Mouse (Mus musculus) kidney, embryonic 14.5 days (tissue): ENCODE data around the gene Cd47. TPM values are rescaled to one million over a fixed set of nuclear protein-coding genes. Genes with fewer than 3 reads are reported as not detected.

Experiments used
- ATAC-seq: fragments of 200-750 bp; cut with Nextera tagmentation; 2 replicates; pipeline ENCODE4 v1.8.0; 2017; ENCODE audit warnings: moderate number of reproducible peaks, mild to moderate bottlenecking, moderate TSS enrichment, moderate library complexity; ENCODE audit not compliant: low FRiP score, low TSS enrichment
- H3K27ac ChIP-seq: fragments of 300-500 bp; sonication (generic); 2 replicates; pipeline ENCODE4 v1.5.1; 2014; ENCODE audit warnings: low read depth, mild to moderate bottlenecking, low read length, moderate library complexity, mixed read lengths
- H3K27me3 ChIP-seq: fragments of 300-500 bp; sonication (generic); 2 replicates; pipeline ENCODE4 v1.6.1; 2014; ENCODE audit warnings: mild to moderate bottlenecking, low read length; ENCODE audit not compliant: control insufficient read depth, insufficient read depth
- H3K36me3 ChIP-seq: fragments of 300-500 bp; sonication (generic); 2 replicates; pipeline ENCODE4 v1.6.1; 2014; ENCODE audit warnings: low read length, mixed read lengths; ENCODE audit not compliant: control insufficient read depth, insufficient read depth
- H3K4me1 ChIP-seq: fragments of 300-500 bp; sonication (generic); 2 replicates; pipeline ENCODE4 v1.6.1; 2014; ENCODE audit warnings: low read length, mixed read lengths; ENCODE audit not compliant: control insufficient read depth, insufficient read depth
- H3K4me2 ChIP-seq: fragments of 300-500 bp; sonication (generic); replicated peaks from 2 replicates; pipeline ENCODE4 v1.6.1; 2014; ENCODE audit warnings: low read depth, mild to moderate bottlenecking, low read length
- H3K4me3 ChIP-seq: fragments of 300-500 bp; sonication (generic); 2 replicates; pipeline ENCODE4 v1.5.1; 2014; ENCODE audit warnings: mild to moderate bottlenecking, low read length
- H3K9ac ChIP-seq: fragments of 300-500 bp; sonication (generic); 2 replicates; pipeline ENCODE4 v1.6.1; 2014; ENCODE audit warnings: low read depth, mild to moderate bottlenecking, low read length, moderate library complexity
- H3K9me3 ChIP-seq: fragments of 300-500 bp; sonication (generic); 2 replicates; pipeline ENCODE4 v1.6.1; 2016; ENCODE audit warnings: low read length; ENCODE audit not compliant: control insufficient read depth
- WGBS: fragments of 180-500 bp; shearing (Covaris S2); extraction: QIAGEN DNeasy Blood & Tissue Kit; methylation state at CpG from one replicate; pipeline ENCODE4 v1.1.7; 2014; 5-methylcytosine and 5-hydroxymethylcytosine counted together
- polyA plus RNA-seq: library from polyadenylated mRNA; unstranded; fragments of >200 nt; fragmentation: Nextera tagmentation; extraction: Ambion mirVana; gene quantifications from 2 replicates; pipeline ENCODE4 v1.2.1, GENCODE M21; 2014

Gene Cd47
- polyA plus RNA-seq, 1 experiment from 2014 or later = 82.9 TPM

GRCm38 (mm10) chr16:49904248-49904930, 104.1 kb downstream of the Cd47 start:
- no peak overlapping the region for H3K9ac ChIP-seq
- no peak overlapping the region for H3K4me2 ChIP-seq
- H3K27ac ChIP-seq = no peak overlapping the region
- H3K4me1 ChIP-seq = 0 out of 2 replicates have a peak, but pooled peaks cover 6% of the 10 kb centered on the region
- H3K4me3 ChIP-seq = no peak overlapping the region
- ATAC-seq = no peak
- no peaks in the 10 kb centered on the region for H3K27me3 ChIP-seq
- H3K9me3 ChIP-seq = no peaks in the 10 kb centered on the region
- peaks cover under 1% of the 10 kb centered on the region; the same call in 1 of the 2 replicates for H3K36me3 ChIP-seq
- 82% methylated on average over 10 of the region's 10 CpGs for WGBS

DNA sequence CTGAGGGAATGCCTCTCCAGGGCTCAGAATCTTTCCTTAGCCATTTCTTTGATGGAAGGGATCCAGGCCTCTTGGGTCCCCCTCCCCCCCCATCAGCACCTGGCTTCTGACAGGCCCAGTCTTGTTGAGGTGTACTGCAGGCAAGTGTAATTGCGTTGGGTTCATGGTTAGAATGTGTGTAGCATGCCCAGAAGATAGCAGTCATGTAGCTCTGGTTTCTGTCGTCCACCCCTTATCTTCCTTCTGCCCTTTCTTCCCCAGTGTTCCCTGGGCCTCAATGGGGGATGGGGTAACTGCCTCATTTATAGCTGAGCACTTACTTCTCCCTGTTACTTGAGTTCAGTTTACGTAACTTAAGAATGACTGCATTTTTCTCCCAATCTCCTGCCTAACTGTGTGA, 104.7 kb downstream of the Cd47 start:
- Histone ChIP-seq H3K4me3 (no peak overlapping the region), H3K36me3 (no peaks in the 10 kb centered on the region), H3K4me2 (no peak overlapping the region), H3K4me1 (0 out of 2 replicates have a peak, but pooled peaks cover 6% of the 10 kb centered on the region), H3K9me3 (no peaks in the 10 kb centered on the region), H3K9ac (no peak overlapping the region), H3K27me3 (no peaks in the 10 kb centered on the region), H3K27ac (no peak overlapping the region)
- ATAC-seq = no peak
- 78% methylated on average over 3 of the region's 3 CpGs for WGBS

DNA sequence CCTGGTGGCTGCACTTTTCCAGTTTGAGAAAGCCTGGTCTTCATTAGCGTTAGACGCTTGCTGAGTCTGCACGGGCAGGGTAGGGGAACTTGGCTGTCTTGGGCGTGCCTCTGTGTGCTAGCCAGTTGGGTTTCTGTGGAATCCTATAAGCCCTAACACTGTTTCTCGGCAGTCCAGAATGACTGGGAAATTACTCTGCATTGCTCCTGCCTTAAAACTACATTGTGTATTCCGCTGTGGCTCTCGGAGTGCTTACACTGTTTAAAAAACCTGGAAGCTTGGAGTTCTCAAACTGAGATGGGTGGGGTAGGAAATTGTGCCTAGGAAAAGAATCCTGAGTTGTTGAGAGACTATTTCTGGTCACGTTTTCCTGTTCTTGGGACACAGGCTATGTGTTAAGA, 105.3 kb downstream of the Cd47 start:
- no peak overlapping the region for H3K4me2 ChIP-seq
- no peaks in the 10 kb centered on the region for H3K27me3 ChIP-seq
- no peak overlapping the region for H3K27ac ChIP-seq
- no peak for ATAC-seq
- H3K36me3 ChIP-seq = no peaks in the 10 kb centered on the region
- 74% methylated on average over 8 of the region's 8 CpGs for WGBS
- 0 out of 2 replicates have a peak, but pooled peaks cover 6% of the 10 kb centered on the region for H3K4me1 ChIP-seq
- no peaks in the 10 kb centered on the region for H3K9me3 ChIP-seq
- no peak overlapping the region for H3K4me3 ChIP-seq
- H3K9ac ChIP-seq = no peak overlapping the region

GRCm38 (mm10) chr16:49906066-49906465, 105.7 kb downstream of the Cd47 start:
- Histone ChIP-seq H3K9ac (no peak overlapping the region), H3K27me3 (no peaks in the 10 kb centered on the region), H3K36me3 (peaks cover under 1% of the 10 kb centered on the region; the same call in 1 of the 2 replicates), H3K9me3 (no peaks in the 10 kb centered on the region), H3K4me2 (no peak overlapping the region), H3K27ac (no peak overlapping the region), H3K4me3 (no peak overlapping the region), H3K4me1 (0 out of 2 replicates have a peak, but pooled peaks cover 6% of the 10 kb centered on the region)
- 39% methylated on average over 5 of the region's 5 CpGs for WGBS
- no peak for ATAC-seq

DNA sequence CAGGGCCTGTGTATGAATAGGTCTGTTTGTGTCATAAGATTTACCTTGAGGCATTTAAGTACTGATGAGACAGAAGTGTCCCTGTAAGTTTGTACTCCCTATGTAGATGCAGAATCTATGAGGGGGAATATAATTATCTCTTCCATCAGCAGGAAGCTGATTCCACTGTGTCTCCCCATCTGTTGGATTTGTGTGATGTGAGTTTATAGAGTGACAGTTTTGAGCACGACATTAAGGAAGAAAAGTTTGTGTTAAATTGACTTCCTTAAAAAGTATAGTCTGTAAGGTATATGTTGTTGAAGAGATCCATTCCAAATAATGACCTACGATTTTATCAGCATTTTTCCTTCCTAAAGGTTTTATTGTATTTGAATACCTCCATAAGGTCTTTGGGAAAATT, 106.6 kb downstream of the Cd47 start:
- Histone ChIP-seq H3K4me2 (no peak overlapping the region), H3K4me1 (0 out of 2 replicates have a peak, but pooled peaks cover 6% of the 10 kb centered on the region), H3K36me3 (peaks cover 3% of the 10 kb centered on the region; the same call in 1 of the 2 replicates), H3K27me3 (no peaks in the 10 kb centered on the region), H3K4me3 (no peak overlapping the region), H3K9ac (no peak overlapping the region), H3K27ac (no peak overlapping the region), H3K9me3 (no peaks in the 10 kb centered on the region)
- no peak for ATAC-seq
- 88% methylated on average over 2 of the region's 2 CpGs for WGBS

- no peak for ATAC-seq
- 46% methylated on average over 4 of the region's 4 CpGs for WGBS
- peaks cover 3% of the 10 kb centered on the region; the same call in 1 of the 2 replicates for H3K36me3 ChIP-seq
These were observed 107.0 kb downstream of the Cd47 start for GRCm38 (mm10) chr16:49907356-49907755.

GRCm38 (mm10) chr16:49909536-49909935, 109.2 kb downstream of the Cd47 start:
- no peaks in the 10 kb centered on the region for H3K27me3 ChIP-seq
- 73% methylated on average over 8 of the region's 8 CpGs for WGBS
- H3K4me3 ChIP-seq = no peak overlapping the region
- no peak for ATAC-seq
- H3K9me3 ChIP-seq = no peaks in the 10 kb centered on the region
- H3K4me1 ChIP-seq = 0 out of 2 replicates have a peak, but pooled peaks cover 6% of the 10 kb centered on the region
- H3K36me3 ChIP-seq = peaks cover 3% of the 10 kb centered on the region; the same call in 1 of the 2 replicates
- H3K4me2 ChIP-seq = no peak overlapping the region
- H3K27ac ChIP-seq = no peak overlapping the region
- no peak overlapping the region for H3K9ac ChIP-seq

More at GRCm38 (mm10) chr16:49907356-49907755, 107.0 kb downstream of the Cd47 start:
- Histone ChIP-seq H3K4me1 (0 out of 2 replicates have a peak, but pooled peaks cover 6% of the 10 kb centered on the region), H3K27me3 (no peaks in the 10 kb centered on the region), H3K27ac (no peak overlapping the region), H3K4me2 (no peak overlapping the region), H3K4me3 (no peak overlapping the region), H3K9me3 (no peaks in the 10 kb centered on the region), H3K9ac (no peak overlapping the region)

GRCm38 (mm10) chr16:49914094-49914493, 113.8 kb downstream of the Cd47 start:
- WGBS = 88% methylated on average over 2 of the region's 2 CpGs

More at GRCm38 (mm10) chr16:49914094-49914493, 113.8 kb downstream of the Cd47 start:
- H3K4me2 ChIP-seq = no peak overlapping the region
- H3K27me3 ChIP-seq = no peaks in the 10 kb centered on the region
- no peaks in the 10 kb centered on the region for H3K4me1 ChIP-seq
- no peak overlapping the region for H3K27ac ChIP-seq
- H3K36me3 ChIP-seq = peaks cover 3% of the 10 kb centered on the region; the same call in 1 of the 2 replicates
- no peaks in the 10 kb centered on the region for H3K9me3 ChIP-seq
- no peak overlapping the region for H3K9ac ChIP-seq
- no peak overlapping the region for H3K4me3 ChIP-seq
- ATAC-seq = no peak
